Mouse (Mus musculus) 3134 (cell line): ENCODE measurements around the gene Inip.

Experiments used
- DNase-seq: peaks from one replicate; pipeline ENCODE4 v3.0.0-alpha.2; 2011; ENCODE audit warnings: low spot score; ENCODE audit not compliant: insufficient read length; ENCODE audit errors: extremely low read depth

The Inip gene

GRCm38 (mm10) chr4:59801489-59801888 is at the start of gene Inip:
Gene Inip (minus strand): TSS chr4:59801589.
- DNase-seq = no peak

GRCm38 (mm10) chr4:59850181-59850580 is 48.8 kb upstream of the Inip start:
- no peak for DNase-seq

- no peak for DNase-seq
Observed at GRCm38 (mm10) chr4:59847447-59847846, 46.1 kb upstream of the Inip start.

GRCm38 (mm10) chr4:59845245-59845637 is 43.9 kb upstream of the Inip start:
- DNase-seq = no peak

GRCm38 (mm10) chr4:59844460-59845244 is 43.3 kb upstream of the Inip start:
- no peak for DNase-seq

- DNase-seq = no peak
Observed at GRCm38 (mm10) chr4:59837659-59838058, 36.3 kb upstream of the Inip start.

GRCm38 (mm10) chr4:59832810-59833209 is 31.4 kb upstream of the Inip start:
- no peak for DNase-seq

- DNase-seq = no peak
Observed at GRCm38 (mm10) chr4:59831038-59831437, 29.6 kb upstream of the Inip start.

- DNase-seq = no peak
Observed at GRCm38 (mm10) chr4:59829072-59829471, 27.7 kb upstream of the Inip start.

- no peak for DNase-seq
Observed at GRCm38 (mm10) chr4:59826381-59826780, 25.0 kb upstream of the Inip start.

- DNase-seq = no peak
Observed at GRCm38 (mm10) chr4:59825634-59826033, 24.2 kb upstream of the Inip start.

- DNase-seq = no peak
Observed at GRCm38 (mm10) chr4:59824860-59825259, 23.5 kb upstream of the Inip start.

GRCm38 (mm10) chr4:59823470-59823869 is 22.1 kb upstream of the Inip start:
- no peak for DNase-seq

GRCm38 (mm10) chr4:59822119-59822518 is 20.7 kb upstream of the Inip start:
- DNase-seq = no peak

- no peak for DNase-seq
Observed at GRCm38 (mm10) chr4:59821516-59821915, 20.1 kb upstream of the Inip start.

- DNase-seq = no peak
Observed at GRCm38 (mm10) chr4:59819477-59820022, 18.2 kb upstream of the Inip start.

- DNase-seq = no peak
Observed at GRCm38 (mm10) chr4:59819054-59819472, 17.7 kb upstream of the Inip start.

- DNase-seq = no peak
Observed at GRCm38 (mm10) chr4:59818498-59818897, 17.1 kb upstream of the Inip start.

- DNase-seq = no peak
Observed at GRCm38 (mm10) chr4:59817790-59818189, 16.4 kb upstream of the Inip start.

- no peak for DNase-seq
Observed at GRCm38 (mm10) chr4:59816477-59816876, 15.1 kb upstream of the Inip start.

GRCm38 (mm10) chr4:59816016-59816415 is 14.6 kb upstream of the Inip start:
- no peak for DNase-seq

- DNase-seq = no peak
Observed at GRCm38 (mm10) chr4:59815121-59815810, 13.9 kb upstream of the Inip start.
